Mouse (Mus musculus): ENCODE results near the gene Unc93b1.
A peak's percentile ranks its signal among the peaks of the same experiment; 100 is the strongest.
"Not testable (repeated sequence)": the region's sequence is repeated elsewhere in the genome, so short reads cannot be mapped to it uniquely, and the experiment has no call there.

The Unc93b1 gene

DNA sequence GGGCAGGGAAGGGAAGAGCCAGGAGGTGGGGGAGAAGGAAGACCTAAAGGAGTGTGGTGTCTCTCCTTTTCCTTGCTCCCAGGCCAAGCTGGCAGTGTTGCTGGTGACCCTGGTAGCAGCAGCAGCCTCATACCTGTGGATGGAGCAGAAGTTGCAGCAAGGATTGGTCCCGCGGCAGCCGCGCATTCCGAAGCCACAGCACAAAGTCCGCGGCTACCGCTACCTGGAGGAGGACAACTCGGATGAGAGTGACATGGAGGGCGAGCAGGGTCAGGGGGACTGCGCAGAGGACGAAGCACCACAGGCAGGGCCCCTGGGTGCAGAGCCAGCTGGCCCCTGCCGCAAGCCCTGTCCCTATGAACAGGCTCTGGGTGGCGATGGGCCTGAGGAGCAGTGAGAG lies 13.6 kb downstream of the Unc93b1 start:
- DNase-seq = peak; percentile 44 to 68

DNA sequence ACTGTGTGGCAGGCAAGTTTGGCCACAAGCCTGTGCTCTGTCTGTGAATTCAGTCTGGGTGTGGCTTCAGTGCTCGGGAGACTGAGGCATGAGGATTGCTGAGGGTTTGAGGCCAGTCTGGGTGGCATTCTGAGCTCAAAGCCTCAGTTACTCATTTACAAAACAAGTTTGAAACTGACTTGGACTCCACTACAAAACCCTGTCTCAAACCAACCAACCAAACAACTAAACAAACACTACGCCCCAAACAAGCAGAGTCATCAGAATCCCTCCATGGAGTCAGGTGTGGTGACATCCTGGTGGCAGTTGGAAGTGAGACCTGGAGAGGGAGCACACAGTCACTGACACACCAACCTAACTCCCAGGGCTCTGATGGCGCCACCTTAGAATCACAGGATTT lies 15.3 kb downstream of the Unc93b1 start:
- DNase-seq = peak; percentile 53 to 54

DNA sequence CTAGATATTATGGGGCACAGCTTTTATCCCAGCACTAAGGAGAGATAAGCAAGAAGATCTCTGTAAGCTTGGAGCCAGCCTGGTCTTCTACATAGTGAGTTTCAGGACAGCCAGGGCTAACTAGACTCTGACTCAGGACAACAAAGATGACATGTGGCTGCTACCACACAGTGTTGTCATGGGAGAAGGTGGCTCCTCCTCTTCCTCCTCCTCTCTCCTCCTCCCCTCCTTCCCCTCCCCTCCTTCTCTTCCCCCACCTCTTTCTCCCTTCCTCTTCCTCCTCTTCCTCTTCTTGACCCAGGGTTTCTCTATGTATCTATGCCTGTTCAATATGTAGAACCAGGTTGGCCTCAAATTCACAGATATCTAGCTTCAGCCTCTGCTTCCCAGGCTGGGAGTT lies 16.5 kb downstream of the Unc93b1 start:
- no peak for DNase-seq

- DNase-seq = no peak
Observed at GRCm38 (mm10) chr19:3952099-3952498, 17.1 kb downstream of the Unc93b1 start.

DNA sequence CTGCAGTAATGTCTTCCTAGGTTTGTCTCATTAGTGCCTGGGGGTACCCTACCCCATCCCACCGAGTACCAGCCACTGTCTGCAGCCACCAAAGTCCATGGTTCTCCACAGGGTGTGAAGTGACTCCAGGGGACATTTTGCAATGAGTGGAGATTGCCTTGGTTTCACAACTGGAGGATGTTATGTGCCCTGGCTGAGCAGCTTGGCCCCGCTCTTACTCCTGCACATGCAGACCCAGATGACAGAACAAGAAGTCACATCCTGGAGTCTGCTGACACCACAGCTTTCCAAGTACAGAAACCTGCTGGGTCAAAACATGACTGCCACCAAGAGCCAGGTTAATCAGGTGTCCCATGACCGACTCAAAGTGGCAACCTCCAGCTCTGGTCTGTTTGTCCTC lies 20.0 kb downstream of the Unc93b1 start:
- peak; percentile 26 to 33 for DNase-seq

DNA sequence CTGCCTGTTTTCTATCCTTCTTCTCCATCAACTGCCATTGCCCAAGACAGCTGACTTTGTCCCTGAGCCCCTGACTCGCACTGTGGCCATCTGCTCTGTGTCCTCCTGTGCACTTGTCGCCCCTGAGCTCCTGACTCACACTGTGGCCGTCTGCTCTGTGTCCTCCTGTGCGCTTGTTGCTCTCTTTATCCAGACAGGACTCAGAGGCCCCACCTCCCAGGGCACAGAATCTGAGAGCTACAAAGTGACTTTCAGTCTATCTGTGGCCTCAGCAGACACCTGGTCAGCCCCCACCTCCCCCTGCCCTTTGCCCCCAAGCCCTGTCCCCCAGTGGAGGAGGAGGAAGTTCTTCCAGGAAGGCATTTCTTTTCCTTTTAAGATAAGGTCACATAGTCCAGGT lies 20.8 kb downstream of the Unc93b1 start:
- peak in 1 of 2 experiments; percentile 48 for DNase-seq

GRCm38 (mm10) chr19:3957296-3958036 lies 22.5 kb downstream of the Unc93b1 start:
- peak; percentile 42 to 54 for DNase-seq

- DNase-seq = peak; percentile 40 to 65
Observed at GRCm38 (mm10) chr19:3958470-3958869, 23.5 kb downstream of the Unc93b1 start, which contains the start of gene Aldh3b3. Gene Aldh3b3 (plus strand): TSS chr19:3958645.

DNA sequence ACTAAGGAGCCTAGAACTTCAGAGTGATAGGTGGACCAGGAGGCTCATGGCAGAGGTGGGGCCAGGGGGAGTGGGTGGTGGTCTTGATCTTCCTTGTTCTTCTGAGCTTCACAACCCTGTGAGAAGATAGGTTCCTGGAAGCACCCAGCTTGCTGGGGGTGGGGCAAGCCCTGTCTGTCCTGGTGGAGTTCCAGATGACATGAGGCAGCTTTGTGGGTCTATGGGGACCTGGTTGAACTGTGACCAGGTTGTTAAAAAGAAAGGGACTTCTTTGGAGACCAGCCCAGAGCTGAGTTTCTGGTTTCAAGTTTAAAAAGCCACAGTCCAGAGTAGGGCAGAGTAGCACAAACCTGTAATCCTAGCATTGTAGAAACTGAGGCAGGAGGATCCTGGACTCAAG lies 24.0 kb downstream of the Unc93b1 start:
- DNase-seq = peak; percentile 66 to 79

DNA sequence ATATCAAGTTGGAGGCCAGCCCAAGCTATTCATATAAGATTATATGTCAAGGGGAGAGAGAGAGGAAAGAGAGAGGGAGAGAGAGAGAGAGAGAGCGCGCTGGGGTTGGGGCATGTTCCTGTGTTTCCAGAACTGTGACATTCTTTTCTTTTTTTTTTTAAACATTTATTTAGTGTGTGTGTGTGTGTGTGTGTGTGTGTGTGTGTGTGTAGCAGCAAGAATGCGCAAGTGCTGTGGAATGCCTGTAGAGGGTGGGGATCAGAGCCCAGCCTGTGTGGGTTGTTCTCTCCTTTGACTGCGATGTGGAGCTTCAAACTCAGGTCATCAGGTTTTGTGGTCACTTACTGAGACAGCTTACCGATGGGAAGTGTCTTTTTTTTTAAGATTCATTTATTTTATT lies 25.2 kb downstream of the Unc93b1 start:
- no peak for DNase-seq

DNA sequence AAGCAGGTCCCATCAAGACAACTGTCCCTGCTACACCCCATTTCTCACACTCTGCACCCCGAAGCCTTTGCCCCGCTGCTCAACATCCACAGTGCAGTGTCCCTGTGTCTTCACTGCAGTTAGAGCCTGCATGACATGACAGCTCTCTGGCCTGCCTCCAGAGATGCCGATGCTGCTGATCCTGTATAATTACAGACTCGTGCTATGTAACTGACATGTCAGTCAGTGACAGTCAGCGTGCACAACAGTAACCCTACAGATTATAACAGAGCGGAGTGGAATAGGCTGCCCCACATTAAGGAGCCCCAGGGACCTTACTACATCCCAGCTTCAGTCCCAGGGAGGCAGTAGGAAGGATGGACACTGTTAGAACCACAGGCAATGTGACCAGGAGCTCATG lies 26.8 kb downstream of the Unc93b1 start:
- DNase-seq = not testable (repeated sequence)

DNA sequence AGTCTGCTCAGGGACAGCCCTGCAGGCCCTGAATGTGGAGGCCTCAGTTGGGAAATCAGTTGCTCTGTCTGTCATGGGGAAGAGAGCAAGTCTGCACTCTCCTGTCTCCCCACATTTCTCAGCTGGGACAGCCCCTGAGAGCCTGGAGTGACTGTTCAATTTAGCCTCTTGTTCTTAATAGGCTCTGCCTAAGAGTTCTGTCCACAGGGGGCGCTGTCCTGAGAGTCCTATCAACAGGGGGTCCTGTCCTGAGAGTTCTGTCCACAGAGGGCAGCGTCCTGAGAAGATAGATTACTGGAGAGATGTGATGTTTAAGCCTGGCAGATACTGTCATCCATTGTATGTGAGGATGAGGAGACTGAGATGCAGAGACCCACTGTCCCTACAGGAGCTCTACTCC lies 27.5 kb downstream of the Unc93b1 start:
- peak in 1 of 2 experiments; percentile 59 for DNase-seq

DNA sequence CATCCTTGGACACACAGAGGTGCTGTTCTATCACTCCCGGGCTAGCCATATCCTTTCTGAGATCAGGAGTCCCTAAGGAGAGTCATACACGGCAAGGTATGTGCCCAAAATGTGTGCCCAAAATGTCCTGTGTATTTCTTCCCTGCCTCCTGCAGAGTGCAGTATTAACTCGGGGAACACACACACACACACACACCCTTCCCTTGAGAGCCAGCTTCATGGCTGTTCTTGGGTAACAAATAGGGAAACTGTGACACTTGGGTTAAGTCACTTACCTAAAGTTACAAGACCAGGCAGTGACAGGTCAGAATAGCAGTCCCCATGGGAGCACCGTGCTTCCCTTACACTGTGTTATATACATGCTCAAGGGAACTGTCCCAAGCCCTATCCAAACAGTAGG lies 29.0 kb downstream of the Unc93b1 start:
- no peak for DNase-seq

DNA sequence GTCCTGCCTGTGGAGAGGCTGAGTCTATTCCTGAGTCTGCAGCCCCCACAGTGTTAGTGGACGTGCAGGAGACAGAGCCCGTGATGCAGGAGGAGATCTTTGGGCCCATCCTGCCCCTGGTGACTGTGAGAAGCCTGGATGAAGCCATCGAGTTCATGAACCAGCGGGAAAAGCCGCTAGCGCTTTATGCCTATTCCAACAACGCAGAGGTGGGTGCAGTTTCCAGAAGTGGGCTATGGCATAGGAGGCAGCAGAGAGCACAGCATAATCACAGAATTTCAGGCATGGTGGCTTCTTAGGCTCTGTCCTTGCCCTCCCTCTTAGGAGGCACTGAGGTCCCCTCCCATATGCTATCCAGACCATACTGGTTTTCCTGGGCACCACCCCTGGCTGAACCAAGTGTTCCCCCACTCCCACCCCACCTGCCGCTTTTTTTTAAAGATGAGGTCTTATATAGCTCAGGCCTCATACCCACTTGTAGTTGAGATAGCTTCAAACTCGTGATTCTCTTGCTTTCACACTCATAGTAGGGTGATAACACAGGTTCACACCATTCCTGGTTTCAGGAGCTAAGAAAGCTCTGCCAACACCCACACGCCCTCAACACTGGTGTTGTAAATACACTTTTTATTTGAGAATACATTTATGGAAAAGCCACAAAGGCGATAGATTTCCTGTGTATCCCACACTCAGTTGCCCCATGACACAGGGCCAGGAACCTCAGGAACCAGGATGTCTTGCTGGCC lies 31.5 kb downstream of the Unc93b1 start:
- no peak for DNase-seq

DNA sequence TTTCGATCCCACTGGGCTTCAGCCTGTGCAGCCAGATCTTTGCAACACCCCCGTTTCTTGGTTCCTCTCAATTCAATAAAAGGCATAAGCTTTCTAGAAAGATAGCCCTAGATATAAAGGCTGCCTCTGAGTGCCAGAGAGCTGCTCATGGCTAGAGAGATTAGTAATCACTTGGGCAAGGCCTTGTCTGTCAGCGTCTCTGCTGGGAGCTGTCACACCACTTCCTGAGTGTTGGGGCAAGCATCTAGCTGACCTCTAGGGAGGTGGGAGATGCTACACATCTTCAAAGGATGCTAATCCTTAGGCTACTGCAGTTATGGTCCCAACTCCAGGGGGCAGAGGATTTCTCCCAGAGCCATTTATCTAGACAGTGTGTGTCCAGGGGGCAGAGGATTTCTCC lies 32.3 kb downstream of the Unc93b1 start:
- no peak for DNase-seq

DNA sequence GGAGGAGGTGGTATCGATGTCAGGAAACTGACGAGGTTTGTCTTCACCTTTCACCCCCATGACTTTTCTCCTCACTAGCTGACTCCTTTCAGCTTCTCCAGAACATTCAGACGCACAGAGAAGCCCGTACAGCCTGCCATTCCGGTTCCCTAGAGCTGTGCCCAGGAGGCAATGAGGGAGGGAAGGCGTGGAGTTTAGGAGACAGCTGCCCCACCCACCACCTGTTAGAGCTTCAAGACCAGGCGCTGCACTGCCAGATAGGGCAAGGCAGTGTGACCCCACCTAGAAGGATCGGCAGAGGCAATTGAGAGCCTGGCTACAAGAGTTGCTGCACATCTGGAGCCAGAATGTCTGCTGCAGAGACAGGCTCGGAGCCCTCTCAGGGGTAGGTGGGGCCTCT lies 37.2 kb downstream of the Unc93b1 start, which contains the start of gene Aldh3b2:
Gene Aldh3b2 (plus strand): TSS at position 100 of the 400 bp plus-strand sequence.
- DNase-seq = no peak

DNA sequence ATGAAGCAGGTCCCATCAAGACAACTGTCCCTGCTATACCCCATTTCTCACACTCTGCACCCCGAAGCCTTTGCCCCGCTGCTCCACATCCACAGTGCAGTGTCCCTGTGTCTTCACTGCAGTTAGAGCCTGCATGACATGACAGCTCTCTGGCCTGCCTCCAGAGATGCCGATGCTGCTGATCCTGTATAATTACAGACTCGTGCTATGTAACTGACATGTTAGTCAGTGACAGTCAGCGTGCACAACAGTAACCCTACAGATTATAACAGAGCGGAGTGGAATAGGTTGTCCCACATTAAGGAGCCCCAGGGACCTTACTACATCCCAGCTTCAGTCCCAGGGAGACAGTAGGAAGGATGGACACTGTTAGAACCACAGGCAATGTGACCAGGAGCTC lies 39.6 kb downstream of the Unc93b1 start:
- DNase-seq = not testable (repeated sequence)

GRCm38 (mm10) chr19:3975866-3976265 lies 40.9 kb downstream of the Unc93b1 start:
- no peak for DNase-seq

DNA sequence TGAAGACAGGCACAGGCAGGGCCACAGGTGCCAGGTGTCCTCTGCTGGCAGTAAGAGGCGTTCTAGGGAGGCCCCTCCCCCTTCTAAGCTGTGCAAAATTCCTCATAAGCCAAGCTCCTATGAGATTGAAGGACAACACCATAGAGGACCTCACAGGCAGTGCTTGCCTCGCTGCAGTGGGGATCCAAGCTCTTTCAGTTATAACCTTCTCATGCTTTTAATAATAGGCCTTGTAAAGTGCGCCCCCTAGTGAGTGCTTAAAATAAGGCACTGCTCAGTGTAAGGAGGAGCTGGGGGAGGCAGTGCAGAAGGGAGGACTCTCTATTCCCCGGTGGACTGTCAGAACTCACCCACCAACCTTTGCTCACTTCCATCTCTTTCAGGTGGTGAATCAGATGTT lies 45.3 kb downstream of the Unc93b1 start:
- DNase-seq = peak; percentile 89 to 90

DNA sequence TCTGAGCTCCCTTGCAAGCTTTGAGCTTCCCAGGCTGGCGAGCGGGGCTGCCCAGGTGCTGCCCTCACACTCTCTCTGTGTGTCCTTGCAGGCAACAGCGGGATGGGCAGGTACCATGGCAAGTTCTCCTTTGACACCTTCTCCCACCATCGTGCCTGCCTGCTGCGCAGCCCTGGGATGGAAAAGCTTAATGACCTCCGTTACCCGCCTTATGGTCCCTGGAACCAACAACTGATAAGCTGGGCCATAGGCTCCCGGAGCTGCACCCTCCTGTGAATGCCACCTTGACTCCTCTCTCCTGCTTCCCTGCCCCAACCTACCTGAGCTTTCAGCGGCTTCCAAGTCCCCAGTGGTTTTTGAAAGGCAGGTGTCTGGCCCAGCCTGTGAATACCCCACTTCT lies 45.9 kb downstream of the Unc93b1 start:
- no peak for DNase-seq

- DNase-seq = peak in 1 of 2 experiments; percentile 59
Observed at GRCm38 (mm10) chr19:3983527-3984200, 48.7 kb downstream of the Unc93b1 start.

DNA sequence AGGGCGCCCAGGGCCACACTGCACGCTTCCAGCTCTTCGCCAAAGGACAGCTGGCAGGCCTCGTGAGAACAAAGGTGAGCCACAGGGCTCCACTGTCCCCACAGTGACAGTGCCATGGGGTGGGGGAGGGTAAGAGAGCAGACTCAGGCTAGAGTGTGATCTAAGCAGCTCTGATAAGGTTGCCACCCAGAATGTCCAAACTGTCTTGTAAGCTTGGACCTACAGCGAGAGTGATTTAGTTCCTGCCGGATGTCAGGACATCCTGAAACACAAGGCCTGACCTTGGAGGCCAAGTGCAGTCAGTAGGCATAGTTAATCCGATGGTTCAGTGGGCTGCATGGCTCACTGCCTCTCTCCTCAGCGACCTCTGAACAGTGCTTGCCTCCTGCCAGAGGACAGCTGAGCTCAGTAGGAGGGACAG lies 50.3 kb downstream of the Unc93b1 start:
- DNase-seq = peak; percentile 84 to 93

DNA sequence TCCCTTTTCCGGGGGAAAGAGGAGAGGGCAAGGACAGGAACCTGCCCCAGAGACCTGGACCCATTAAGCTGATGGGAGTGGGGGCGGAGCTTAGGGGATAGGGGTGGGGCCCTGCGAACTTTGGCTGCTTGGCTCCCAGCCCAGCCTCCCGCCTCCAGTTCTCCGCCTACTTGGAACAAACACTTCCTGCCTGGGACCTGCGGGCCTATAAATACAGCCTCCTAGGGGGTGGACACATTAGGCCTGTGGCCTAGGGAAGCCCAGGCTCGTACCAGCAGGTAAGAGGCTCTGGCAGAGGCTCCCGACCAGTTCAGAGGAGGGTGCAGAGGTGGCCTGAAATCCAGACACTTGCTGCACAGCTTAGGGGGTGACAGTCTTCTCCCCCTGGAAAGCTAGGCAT lies 51.3 kb downstream of the Unc93b1 start, which contains the start of gene Acy3:
Gene Acy3 (plus strand): TSS at position 237 of the 400 bp plus-strand sequence.
- peak; percentile 96 to 98 for DNase-seq

All from kidney, postnatal 36 days (tissue).